Mouse (Mus musculus): ENCODE results near the gene Tenm4.

- no peak for TF ChIP-seq EP300 (IDR thresholded peaks at IDR 0.05; ENCODE audit: low read depth)
- TF ChIP-seq CTCF (IDR thresholded peaks at IDR 0.05; ENCODE audit: low read depth), result no peak
These were observed 33.8 kb downstream of the Tenm4 start for GRCm38 (mm10) chr7:96204809-96205350.

All from liver, embryonic 14.5 days (tissue).